ENCODE assay signal across 22 mouse cellular contexts in the genomic region with DNA sequence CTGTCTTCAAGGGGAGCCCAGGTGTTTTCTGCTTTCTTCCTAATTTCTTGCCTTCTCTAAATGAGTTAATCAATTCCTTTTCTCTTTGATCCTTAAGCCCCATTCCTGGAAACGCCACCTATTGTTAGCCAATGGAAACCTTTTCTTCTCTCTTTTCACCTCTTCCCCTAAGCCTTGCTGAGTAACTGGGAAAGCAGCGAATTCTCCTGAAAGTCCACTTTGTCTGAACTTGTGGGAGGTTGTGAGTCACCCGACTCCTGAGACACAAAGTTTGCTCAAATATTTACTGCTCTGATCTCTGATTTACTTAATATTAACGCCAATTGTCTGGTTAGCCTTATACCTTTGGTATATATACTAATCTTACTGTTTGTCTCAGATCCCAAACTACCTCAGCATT.
A peak's percentile ranks its signal among the peaks of the same experiment; 100 is the strongest.
DNase-seq lines count a peak whose midpoint lies in the region; ATAC-seq and TF ChIP-seq lines count a peak whose summit lies in the region.
"Had no signal": no experiment of that assay in that cellular context is flagged by ENCODE, and none has a peak within 500 bp of the region (broad histone marks: within the 10 kb centered on the region; RNA-seq: fewer than 3 reads in every experiment).

No protein-coding gene starts in this region.

- TF ChIP-seq POLR2A in embryonic fibroblast, embryonic 13.5 days (IDR thresholded peaks at IDR 0.05; ENCODE audit: low read depth, low read length), result no peak
- TF ChIP-seq POLR2A in kidney, adult 2 months (IDR thresholded peaks at IDR 0.05; ENCODE audit: low read depth, low read length), result no peak

- H3K27ac ChIP-seq in layer of hippocampus, adult 2 months, result no peak overlapping the region
- H3K27ac ChIP-seq in ES-E14 (ENCODE audit: insufficient read depth, low read depth, low read length, poor library complexity, severe bottlenecking), result no peak overlapping the region
- peak overlapping the region; percentile 28; the same call in 1 of the 2 replicates for H3K27ac ChIP-seq in embryonic fibroblast, embryonic 13.5 days (ENCODE audit: insufficient read depth, low read length)
- H3K27ac ChIP-seq in stomach, postnatal 0 days (replicated peaks), result peak overlapping the region; percentile 49
- no peak overlapping the region for H3K27ac ChIP-seq in kidney, adult 2 months (ENCODE audit: insufficient read depth, low read depth, low read length)
- H3K27ac ChIP-seq: forebrain, embryonic 12.5 days; gastrocnemius, adult 2 months; intestine, embryonic 15.5 days; limb, embryonic 10.5 days; midbrain, embryonic 15.5 days; neural tube, embryonic 13.5 days had no signal

- ATAC-seq in stomach, postnatal 0 days (ENCODE audit: low FRiP score, low TSS enrichment), result peak; percentile 62
- ATAC-seq in megakaryocyte-erythroid progenitor cell, adult 5-6 weeks (replicated peaks; ENCODE audit: low FRiP score, low TSS enrichment, poor library complexity, severe bottlenecking), result no peak
- ATAC-seq: hindbrain, embryonic 16.5 days; intestine, embryonic 15.5 days; midbrain, embryonic 15.5 days had no signal

- H3K27me3 ChIP-seq in stomach, postnatal 0 days (ENCODE audit: control insufficient read depth, insufficient read depth, low read length), result no peaks in the 10 kb centered on the region
- no peaks in the 10 kb centered on the region for H3K27me3 ChIP-seq in kidney, adult 2 months (replicated peaks; ENCODE audit: control insufficient read depth, insufficient read depth, low read length)
- H3K27me3 ChIP-seq: forebrain, embryonic 12.5 days; intestine, embryonic 15.5 days; midbrain, embryonic 15.5 days; neural tube, embryonic 13.5 days had no signal

- no peaks in the 10 kb centered on the region for H3K36me3 ChIP-seq in ES-E14 (ENCODE audit: control insufficient read depth, insufficient read depth, low read length, poor library complexity, severe bottlenecking)
- H3K36me3 ChIP-seq in stomach, postnatal 0 days (ENCODE audit: control insufficient read depth, insufficient read depth, low read length), result no peaks in the 10 kb centered on the region
- no peaks in the 10 kb centered on the region for H3K36me3 ChIP-seq in kidney, adult 2 months (ENCODE audit: control insufficient read depth, insufficient read depth, low read length)
- H3K36me3 ChIP-seq: forebrain, embryonic 12.5 days; intestine, embryonic 15.5 days; limb, embryonic 10.5 days; midbrain, embryonic 15.5 days; neural tube, embryonic 13.5 days had no signal

- DNase-seq in layer of hippocampus, adult 2 months (ENCODE audit: low spot score in 2 of 2), result no peak
- no peak for DNase-seq in layer of hippocampus, adult 18-20 months (ENCODE audit: low spot score in 2 of 2)
- DNase-seq in ES-E14 (ENCODE audit: low read depth, low spot score), result peak; percentile 13
- peak; percentile 22 for DNase-seq in stomach, postnatal 0 days (ENCODE audit: low spot score)
- DNase-seq in kidney, adult 2 months, result no peak
- DNase-seq: adrenal gland, postnatal 25 days; cerebellum, adult 8-10 months; cerebellum, postnatal 36 days; gastrocnemius, adult 2 months; kidney, postnatal 4 days; liver; lung, postnatal 4 days; right cerebral cortex, postnatal 4 days had no signal

- H3K9me3 ChIP-seq in ES-E14 (ENCODE audit: control insufficient read depth, insufficient read depth, low read depth, low read length), result no peaks in the 10 kb centered on the region
- H3K9me3 ChIP-seq in stomach, postnatal 0 days (ENCODE audit: control insufficient read depth, low read length), result no peaks in the 10 kb centered on the region
- H3K9me3 ChIP-seq: forebrain, embryonic 12.5 days; intestine, embryonic 15.5 days; limb, embryonic 10.5 days; midbrain, embryonic 15.5 days; neural tube, embryonic 13.5 days had no signal

- WGBS in stomach, postnatal 0 days, result 21% methylated on average over 4 of the region's 4 CpGs
- WGBS in kidney, adult 2 months, result 52% methylated on average over 4 of the region's 4 CpGs

- in situ Hi-C loops in ES-E14 (cut with MboI; ENCODE audit: low sequenced_read_pairs in 2 of 2, unreplicated experiment in 2 of 2), result no loop called here

- no peaks in the 10 kb centered on the region for H3K4me1 ChIP-seq in ES-E14 (ENCODE audit: control insufficient read depth in 2 of 2, insufficient read depth in 2 of 2, low read length in 2 of 2, poor library complexity in 1 of 2)
- peaks cover 8% of the 10 kb centered on the region; the same call in 1 of the 2 replicates for H3K4me1 ChIP-seq in embryonic fibroblast, embryonic 13.5 days (ENCODE audit: control insufficient read depth, insufficient read depth, low read length)
- no peaks in the 10 kb centered on the region for H3K4me1 ChIP-seq in stomach, postnatal 0 days (replicated peaks; ENCODE audit: control insufficient read depth, insufficient read depth)
- H3K4me1 ChIP-seq in kidney, adult 2 months (ENCODE audit: control insufficient read depth, insufficient read depth, low read length), result no peaks in the 10 kb centered on the region
- H3K4me1 ChIP-seq: forebrain, embryonic 12.5 days; intestine, embryonic 15.5 days; midbrain, embryonic 15.5 days; neural tube, embryonic 13.5 days had no signal

- no peak overlapping the region for H3K4me2 ChIP-seq in stomach, postnatal 0 days (replicated peaks; ENCODE audit: low read depth)
- H3K4me2 ChIP-seq: forebrain, embryonic 12.5 days; heart, embryonic 11.5 days; intestine, embryonic 15.5 days; midbrain, embryonic 15.5 days; neural tube, embryonic 13.5 days had no signal

- H3K9ac ChIP-seq in ES-E14 (ENCODE audit: insufficient read depth, low read depth, low read length, poor library complexity, severe bottlenecking), result no peak overlapping the region
- H3K9ac ChIP-seq in stomach, postnatal 0 days (ENCODE audit: low read length), result no peak overlapping the region
- H3K9ac ChIP-seq: forebrain, embryonic 12.5 days; intestine, embryonic 15.5 days; midbrain, embryonic 15.5 days; neural tube, embryonic 13.5 days had no signal

- TF ChIP-seq CTCF in layer of hippocampus, adult 2 months (conservative IDR thresholded peaks at IDR 0.05), result peak; percentile 21; the same call in 1 of the 2 replicates
- TF ChIP-seq CTCF in embryonic fibroblast, embryonic 13.5 days (IDR thresholded peaks at IDR 0.05; ENCODE audit: borderline replicate concordance, insufficient read depth, low read length), result no peak
- TF ChIP-seq CTCF in stomach, postnatal 0 days (IDR thresholded peaks at IDR 0.05; ENCODE audit: low read depth), result peak; percentile 47
- TF ChIP-seq CTCF in kidney, adult 2 months (conservative IDR thresholded peaks at IDR 0.05; ENCODE audit: insufficient read depth, insufficient read length, low read depth, low read length), result no peak

- TF ChIP-seq EP300 in stomach, postnatal 0 days (optimal IDR thresholded peaks at IDR 0.05), result no peak

- H3K4me3 ChIP-seq in layer of hippocampus, adult 2 months, result no peak overlapping the region
- H3K4me3 ChIP-seq in ES-E14 (ENCODE audit: insufficient read depth in 1 of 2, low read depth in 1 of 2, low read length in 2 of 2, poor library complexity in 1 of 2, severe bottlenecking in 1 of 2), result no peak overlapping the region
- no peak overlapping the region for H3K4me3 ChIP-seq in embryonic fibroblast, embryonic 13.5 days (ENCODE audit: insufficient read depth, low read length)
- H3K4me3 ChIP-seq in stomach, postnatal 0 days (ENCODE audit: low read depth, low read length), result no peak overlapping the region
- H3K4me3 ChIP-seq in kidney, adult 2 months (ENCODE audit: insufficient read depth, low read depth, low read length), result no peak overlapping the region
- H3K4me3 ChIP-seq: forebrain, embryonic 12.5 days; gastrocnemius, adult 2 months; intestine, embryonic 15.5 days; limb, embryonic 10.5 days; midbrain, embryonic 15.5 days; neural tube, embryonic 13.5 days had no signal

TF ChIP-seq in ES-E14, 5 proteins besides CTCF, POLR2A, EP300 and RAD21:
- no peak for TF ChIP-seq ZC3H11A (IDR thresholded peaks at IDR 0.05; ENCODE audit: borderline replicate concordance, low read depth, low read length)
- TF ChIP-seq CHD2 (IDR thresholded peaks at IDR 0.05; ENCODE audit: low read depth, low read length), result no peak
- TF ChIP-seq MAFK (IDR thresholded peaks at IDR 0.05; ENCODE audit: insufficient read depth, low read depth, low read length), result no peak
- TF ChIP-seq HCFC1 (IDR thresholded peaks at IDR 0.05; ENCODE audit: borderline replicate concordance, insufficient read depth, low read length), result no peak
- TF ChIP-seq ZNF384 (IDR thresholded peaks at IDR 0.05; ENCODE audit: low read depth, low read length), result no peak

Comparison
In these comparisons a context has a peak if more than half of its experiments do, and no peak if none do; other contexts are left out.
1. DNase-seq: peak in ES-E14 (single experiment) and stomach, postnatal 0 days (single experiment); none in layer of hippocampus, adult 2 months (0 of 2), layer of hippocampus, adult 18-20 months (0 of 2) and kidney, adult 2 months (single experiment).
2. H3K27ac ChIP-seq: peak in embryonic fibroblast, embryonic 13.5 days (single experiment) and stomach, postnatal 0 days (single experiment); none in layer of hippocampus, adult 2 months (single experiment), ES-E14 (single experiment) and kidney, adult 2 months (single experiment).
3. CTCF ChIP-seq: peak in layer of hippocampus, adult 2 months (single experiment) and stomach, postnatal 0 days (single experiment); none in embryonic fibroblast, embryonic 13.5 days (single experiment) and kidney, adult 2 months (single experiment).